Mouse (Mus musculus) intestine, embryonic 14.5 days (tissue): ENCODE measurements around the gene Slc7a9. TPM values are rescaled to one million over a fixed set of nuclear protein-coding genes. Genes with fewer than 3 reads are reported as not detected.

Experiments
- ATAC-seq: fragments of 200-750 bp; cut with Nextera tagmentation; replicated peaks from 2 replicates; pipeline ENCODE4 v1.8.0; 2017; ENCODE audit warnings: low read depth, moderate number of reproducible peaks, moderate TSS enrichment, moderate library complexity; ENCODE audit not compliant: low FRiP score, low TSS enrichment
- DNase-seq: peaks from one replicate; pipeline ENCODE4 v3.0.0-alpha.2; 2018; ENCODE audit warnings: low spot score
- H3K27ac ChIP-seq: fragments of 300-500 bp; sonication (generic); 2 replicates; pipeline ENCODE4 v1.5.1; 2014; ENCODE audit warnings: low read depth, mild to moderate bottlenecking, control low read depth
- H3K27me3 ChIP-seq: fragments of 300-500 bp; sonication (generic); replicated peaks from 2 replicates; pipeline ENCODE4 v1.6.1; 2014; ENCODE audit warnings: low read length, control low read depth; ENCODE audit not compliant: control insufficient read depth, insufficient read depth
- H3K36me3 ChIP-seq: fragments of 300-500 bp; sonication (generic); 2 replicates; pipeline ENCODE4 v1.6.1; 2014; ENCODE audit warnings: low read length, control low read depth; ENCODE audit not compliant: control insufficient read depth, insufficient read depth
- H3K4me1 ChIP-seq: fragments of 300-500 bp; sonication (generic); replicated peaks from 2 replicates; pipeline ENCODE4 v1.6.1; 2014; ENCODE audit warnings: low read length, control low read depth, mixed read lengths; ENCODE audit not compliant: control insufficient read depth, insufficient read depth
- H3K4me2 ChIP-seq: fragments of 300-500 bp; sonication (generic); 2 replicates; pipeline ENCODE4 v1.6.1; 2014; ENCODE audit warnings: low read length
- H3K4me3 ChIP-seq: fragments of 300-500 bp; sonication (generic); 2 replicates; pipeline ENCODE4 v1.5.1; 2014; ENCODE audit warnings: low read depth, low read length, control low read depth, mixed read lengths
- H3K9ac ChIP-seq: fragments of 300-500 bp; sonication (generic); 2 replicates; pipeline ENCODE4 v1.6.1; 2014; ENCODE audit warnings: mild to moderate bottlenecking, low read length
- H3K9me3 ChIP-seq: fragments of 300-500 bp; sonication (generic); 2 replicates; pipeline ENCODE4 v1.6.1; 2016; ENCODE audit warnings: low read length, control low read depth; ENCODE audit not compliant: control insufficient read depth
- WGBS: fragments of 180-500 bp; shearing (Covaris S2); extraction: QIAGEN DNeasy Blood & Tissue Kit; methylation state at CpG from one replicate; pipeline ENCODE4 v1.1.7; 2014; 5-methylcytosine and 5-hydroxymethylcytosine counted together
- polyA plus RNA-seq: library from polyadenylated mRNA; unstranded; fragments of >200 nt; fragmentation: Nextera tagmentation; extraction: Ambion mirVana; gene quantifications from 2 replicates; pipeline ENCODE4 v1.2.1, GENCODE M21; 2014

Gene Slc7a9
- polyA plus RNA-seq, 1 experiment from 2014 or later, result 11.6 TPM

DNA sequence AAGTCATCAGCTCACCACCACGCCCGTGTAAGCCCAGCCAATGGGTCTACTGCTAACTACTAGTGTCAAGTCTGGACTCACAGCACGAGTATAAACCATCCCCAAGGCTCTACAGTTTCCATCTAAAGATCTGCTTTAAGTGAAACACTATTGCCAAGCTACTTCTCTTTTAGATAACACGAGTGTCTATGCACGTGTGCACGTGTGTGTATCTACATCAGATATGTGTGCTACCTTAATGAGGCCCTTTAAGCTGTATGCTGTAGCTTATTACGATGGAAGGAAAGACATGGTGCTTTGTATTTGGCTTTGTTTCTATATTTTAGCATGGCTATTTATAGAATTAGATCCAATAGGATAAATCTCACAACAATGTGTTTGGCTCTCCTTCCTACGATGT is 38.0 kb downstream of the Slc7a9 start:
- Histone ChIP-seq H3K9me3 (no peaks in the 10 kb centered on the region), H3K4me2 (no peak overlapping the region), H3K4me1 (no peaks in the 10 kb centered on the region), H3K36me3 (no peaks in the 10 kb centered on the region), H3K4me3 (no peak overlapping the region), H3K27me3 (no peaks in the 10 kb centered on the region), H3K9ac (no peak overlapping the region), H3K27ac (no peak overlapping the region)
- 85% methylated on average over 8 of the region's 8 CpGs for WGBS
- ATAC-seq (no peak), DNase-seq (no peak)

DNA sequence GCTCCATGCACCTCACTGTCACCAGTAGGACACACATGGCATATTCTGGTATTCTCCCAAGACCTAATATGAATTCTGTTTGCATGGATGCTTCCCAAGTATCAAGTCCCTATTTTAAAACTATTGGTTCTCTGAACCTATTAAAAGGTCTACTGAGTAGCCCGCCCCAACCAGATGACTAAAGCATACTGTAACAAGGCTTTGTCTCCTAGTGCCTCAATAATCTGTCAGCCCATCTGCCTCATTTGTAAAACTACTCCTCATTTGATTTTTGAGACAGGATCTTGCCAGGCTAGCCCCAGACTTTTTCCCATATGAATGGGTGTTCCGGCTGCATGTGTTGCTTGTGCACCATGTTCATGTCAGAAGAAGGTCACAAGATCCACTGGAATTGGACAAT is 41.6 kb downstream of the Slc7a9 start:
- Histone ChIP-seq H3K4me3 (no peak overlapping the region), H3K27ac (no peak overlapping the region), H3K27me3 (no peaks in the 10 kb centered on the region), H3K4me2 (no peak overlapping the region), H3K9me3 (no peaks in the 10 kb centered on the region), H3K36me3 (no peaks in the 10 kb centered on the region), H3K4me1 (no peaks in the 10 kb centered on the region), H3K9ac (no peak overlapping the region)
- no peak for ATAC-seq
- DNase-seq, result no peak
- WGBS, result 91% methylated on average over 2 of the region's 2 CpGs

DNA sequence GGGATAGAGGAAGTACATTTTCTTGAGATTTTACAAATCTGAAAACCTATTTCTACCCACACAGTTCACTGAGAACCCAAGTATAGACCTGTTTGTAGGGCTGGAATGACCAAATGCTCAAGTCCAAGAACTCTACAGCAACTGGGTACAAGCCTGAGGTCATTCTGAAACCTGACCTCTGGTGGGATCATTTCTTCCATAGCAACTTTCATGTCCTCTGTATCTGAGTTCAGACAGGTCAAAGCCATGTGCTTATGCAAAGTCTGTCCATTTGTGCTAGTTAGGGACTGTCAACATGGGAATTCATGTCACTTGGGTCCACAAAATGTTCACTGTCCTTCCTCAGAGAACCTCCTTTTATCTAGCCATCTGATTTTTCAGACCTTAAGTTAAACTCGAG is 42.4 kb downstream of the Slc7a9 start:
- Histone ChIP-seq H3K4me2 (no peak overlapping the region), H3K9ac (no peak overlapping the region), H3K4me3 (no peak overlapping the region), H3K36me3 (no peaks in the 10 kb centered on the region), H3K4me1 (no peaks in the 10 kb centered on the region), H3K27ac (no peak overlapping the region), H3K27me3 (no peaks in the 10 kb centered on the region), H3K9me3 (no peaks in the 10 kb centered on the region)
- DNase-seq, result no peak
- 75% methylated on average over 1 of the region's 1 CpGs for WGBS
- no peak for ATAC-seq

DNA sequence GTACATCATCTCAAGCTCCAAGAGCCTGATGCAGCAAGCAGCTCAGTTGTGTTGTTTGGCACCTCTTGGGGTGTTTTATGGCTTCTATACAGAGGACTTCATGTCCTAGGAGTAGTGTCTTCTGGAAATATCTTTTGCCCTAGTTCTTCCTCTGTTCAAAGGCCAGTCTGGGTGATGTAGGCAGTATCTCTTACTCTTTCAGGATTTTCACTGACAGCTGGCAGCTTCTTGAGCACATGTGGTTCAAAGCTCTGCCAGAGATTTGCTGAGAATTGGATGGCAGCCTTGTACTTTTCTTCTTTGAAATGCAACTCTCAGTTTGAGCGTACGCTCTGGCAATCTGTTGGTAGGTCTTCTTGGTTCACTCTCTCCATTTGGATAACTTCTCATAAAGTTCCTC is 48.9 kb downstream of the Slc7a9 start:
- no peak overlapping the region for H3K9ac ChIP-seq
- no peaks in the 10 kb centered on the region for H3K4me1 ChIP-seq
- H3K27ac ChIP-seq, result no peak overlapping the region
- H3K4me3 ChIP-seq, result no peak overlapping the region
- H3K4me2 ChIP-seq, result no peak overlapping the region
- no peaks in the 10 kb centered on the region for H3K36me3 ChIP-seq
- no peaks in the 10 kb centered on the region for H3K9me3 ChIP-seq
- ATAC-seq (no peak), DNase-seq (no peak)
- 97% methylated on average over 2 of the region's 2 CpGs for WGBS
- H3K27me3 ChIP-seq, result no peaks in the 10 kb centered on the region

DNA sequence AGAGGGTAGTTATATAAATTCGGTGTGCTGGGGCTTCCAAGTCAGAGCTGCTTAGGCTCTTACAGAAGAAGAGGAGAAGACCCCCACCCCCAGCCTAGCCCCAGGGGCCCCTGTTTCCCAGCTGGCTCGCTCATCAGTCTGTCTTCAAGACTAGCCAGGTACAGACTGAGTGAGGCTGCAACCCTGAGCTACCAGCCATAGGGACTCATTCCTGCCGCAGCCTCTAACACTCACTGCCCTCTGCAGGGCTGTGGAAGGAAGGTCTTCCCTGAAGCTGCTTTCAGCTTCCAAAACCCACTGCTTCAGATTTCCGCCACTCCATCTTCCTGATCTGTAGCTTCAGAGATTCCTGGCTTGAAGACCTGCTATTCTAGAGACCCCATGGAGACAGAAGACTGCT is 53.4 kb downstream of the Slc7a9 start:
- Histone ChIP-seq H3K27ac (no peak overlapping the region), H3K9ac (no peak overlapping the region), H3K4me1 (no peaks in the 10 kb centered on the region), H3K27me3 (no peaks in the 10 kb centered on the region), H3K36me3 (no peaks in the 10 kb centered on the region), H3K9me3 (no peaks in the 10 kb centered on the region), H3K4me3 (no peak overlapping the region), H3K4me2 (no peak overlapping the region)
- ATAC-seq (no peak), DNase-seq (peak; percentile 56)
- 29% methylated on average over 4 of the region's 4 CpGs for WGBS

Other genes with a start within 250 kb of the Slc7a9 start
- 7.0 and 8.6 TPM in 2 replicates for gene Lrp3, start 233.3 kb upstream of the Slc7a9 start, polyA plus RNA-seq
- gene Gpatch1, start 130.4 kb upstream of the Slc7a9 start, polyA plus RNA-seq, result 16.9 and 18.3 TPM in 2 replicates
- 48.6 and 48.7 TPM in 2 replicates for gene Rhpn2, start 114.6 kb upstream of the Slc7a9 start, polyA plus RNA-seq
- gene Faap24, start 52.0 kb upstream of the Slc7a9 start, polyA plus RNA-seq, result 18.1 and 21.3 TPM in 2 replicates
- 42.4 and 45.5 TPM in 2 replicates for gene Cep89, start 51.8 kb upstream of the Slc7a9 start, polyA plus RNA-seq
- gene Tdrd12, start 88.9 kb downstream of the Slc7a9 start, polyA plus RNA-seq, result 0.46 and 0.67 TPM in 2 replicates
- 98.6 and 117 TPM in 2 replicates for gene Nudt19, start 107.5 kb downstream of the Slc7a9 start, polyA plus RNA-seq
- gene Rgs9bp, start 136.8 kb downstream of the Slc7a9 start, polyA plus RNA-seq, result 0.16 and 0.23 TPM in 2 replicates
- 41.4 and 43.5 TPM in 2 replicates for gene Ankrd27, start 137.4 kb downstream of the Slc7a9 start, polyA plus RNA-seq
- 260 and 278 TPM in 2 replicates for gene Pdcd5, start 198.7 kb downstream of the Slc7a9 start, polyA plus RNA-seq